Mouse (Mus musculus) skeletal muscle tissue, adult 2 months (tissue): ENCODE results near the gene Tanc1.

Experiments
- DNase-seq: peaks from one replicate; pipeline ENCODE4 v3.0.0-alpha.2; 2012; ENCODE audit warnings: low read depth, low spot score

The Tanc1 gene

DNA sequence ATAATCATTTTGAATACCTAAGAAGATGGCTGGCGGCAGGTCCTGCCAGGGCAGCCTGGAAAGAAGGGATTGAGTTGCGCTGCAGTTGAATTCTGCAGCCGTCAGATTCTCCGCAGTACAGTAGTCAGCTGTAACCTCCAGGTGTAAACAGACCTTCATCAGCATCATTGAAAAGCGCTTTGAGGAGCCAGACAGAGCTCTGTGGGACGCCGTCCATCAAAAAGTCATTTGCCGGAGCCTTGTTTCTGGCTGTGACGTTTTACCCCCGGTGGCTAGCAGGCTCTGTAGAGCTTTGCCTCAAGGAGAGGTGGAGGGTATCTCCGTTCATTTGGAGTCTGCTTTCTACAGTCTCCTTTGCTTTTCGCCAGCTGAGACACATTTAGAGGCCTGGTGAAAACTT, 36.6 kb downstream of the Tanc1 start:
- DNase-seq: no peak

- no peak for DNase-seq
Measured at GRCm38 (mm10) chr2:59651801-59652200, 40.0 kb downstream of the Tanc1 start.

- DNase-seq: no peak
Measured at GRCm38 (mm10) chr2:59652702-59653101, 40.9 kb downstream of the Tanc1 start.

- DNase-seq: no peak
Measured at GRCm38 (mm10) chr2:59653306-59654165, 41.7 kb downstream of the Tanc1 start.

- no peak for DNase-seq
Measured at GRCm38 (mm10) chr2:59655471-59655870, 43.6 kb downstream of the Tanc1 start.

GRCm38 (mm10) chr2:59656680-59657079, 44.8 kb downstream of the Tanc1 start:
- no peak for DNase-seq

DNA sequence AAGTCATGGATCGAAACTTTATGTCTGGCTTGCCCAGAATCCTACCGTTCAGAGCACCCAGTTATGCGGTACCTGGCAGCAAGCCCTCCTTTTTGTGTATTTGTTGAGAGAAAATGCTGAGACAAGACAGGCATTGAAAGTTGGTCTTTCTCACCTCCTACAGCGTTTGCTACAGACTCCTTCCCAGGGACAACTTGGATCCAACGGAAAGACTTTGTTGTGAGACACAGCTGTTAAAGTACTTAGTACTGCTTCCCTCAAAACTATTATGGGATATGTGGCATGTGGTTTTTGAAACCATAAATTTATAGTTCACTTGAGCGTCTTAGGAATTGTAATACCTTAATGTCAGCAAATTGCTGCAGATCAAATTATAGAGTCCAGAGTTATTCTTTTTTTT, 47.8 kb downstream of the Tanc1 start:
- no peak for DNase-seq

- DNase-seq: no peak
Measured at GRCm38 (mm10) chr2:59660891-59661805, 49.3 kb downstream of the Tanc1 start.

- no peak for DNase-seq
Measured at GRCm38 (mm10) chr2:59664803-59665567, 53.1 kb downstream of the Tanc1 start.

- DNase-seq: no peak
Measured at GRCm38 (mm10) chr2:59666533-59666932, 54.7 kb downstream of the Tanc1 start.

GRCm38 (mm10) chr2:59670087-59671060, 58.5 kb downstream of the Tanc1 start:
- peak; percentile 87 for DNase-seq

- DNase-seq: no peak
Measured at GRCm38 (mm10) chr2:59671671-59672070, 59.8 kb downstream of the Tanc1 start.

DNA sequence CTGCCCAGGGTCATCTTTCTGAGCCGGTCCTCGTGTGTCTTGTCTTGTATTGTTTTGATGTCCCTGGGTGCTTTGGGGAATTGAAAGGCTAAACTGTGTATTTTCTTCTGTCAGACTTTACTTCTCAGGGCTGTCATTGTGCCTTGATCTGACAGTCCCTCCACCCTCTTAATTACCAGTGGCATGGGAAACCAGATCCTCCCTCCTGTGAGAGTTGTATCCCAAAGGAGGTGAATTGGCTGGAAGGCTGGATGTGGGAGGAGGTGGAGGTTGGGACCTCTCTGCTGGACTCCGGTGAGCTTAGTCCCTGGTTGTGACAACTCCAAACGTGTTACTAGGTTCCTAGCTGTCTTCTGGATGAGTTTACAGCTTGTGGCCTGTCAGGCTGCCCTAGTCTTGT, 60.2 kb downstream of the Tanc1 start:
- DNase-seq: no peak

DNA sequence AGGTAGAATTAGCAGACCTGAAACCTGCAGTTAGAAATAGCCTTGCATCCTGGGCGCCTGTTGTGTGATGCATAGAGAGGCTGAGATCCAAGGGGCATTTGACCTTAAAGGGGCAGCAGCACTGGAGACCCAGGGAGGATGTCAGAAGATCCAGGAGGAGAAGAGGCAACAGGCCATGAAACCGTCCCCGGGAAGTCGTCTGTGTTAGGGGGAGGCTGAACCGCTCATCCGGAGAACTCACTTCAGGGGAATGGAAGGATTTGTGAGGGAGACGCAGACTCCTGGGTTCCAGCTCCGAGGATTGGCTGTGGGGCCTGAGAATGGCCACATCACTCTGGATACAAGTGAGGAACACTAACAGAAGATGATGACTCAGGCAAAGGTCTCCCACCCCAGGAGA, 60.8 kb downstream of the Tanc1 start:
- DNase-seq: no peak

- no peak for DNase-seq
Measured at GRCm38 (mm10) chr2:59673351-59673750, 61.5 kb downstream of the Tanc1 start.

DNA sequence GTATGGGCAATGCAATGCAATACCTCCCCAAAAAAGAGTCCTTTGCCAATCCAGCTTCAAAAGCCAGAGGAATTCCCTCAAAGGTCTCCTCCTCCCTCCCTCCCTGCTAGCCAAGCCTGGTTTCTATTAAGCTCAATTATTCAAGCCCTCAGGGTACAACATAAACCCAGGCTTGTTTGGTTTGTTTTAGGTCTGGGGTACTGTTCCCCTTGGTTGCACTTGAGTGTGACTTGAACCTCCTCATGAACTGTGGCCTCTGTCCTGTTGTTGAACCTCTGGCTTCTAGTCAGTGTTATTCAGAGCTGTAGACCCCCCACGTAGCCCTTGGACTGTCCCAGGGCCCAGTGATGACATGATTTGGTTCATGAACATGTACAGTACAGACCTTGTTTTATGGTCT, 62.0 kb downstream of the Tanc1 start:
- no peak for DNase-seq

DNA sequence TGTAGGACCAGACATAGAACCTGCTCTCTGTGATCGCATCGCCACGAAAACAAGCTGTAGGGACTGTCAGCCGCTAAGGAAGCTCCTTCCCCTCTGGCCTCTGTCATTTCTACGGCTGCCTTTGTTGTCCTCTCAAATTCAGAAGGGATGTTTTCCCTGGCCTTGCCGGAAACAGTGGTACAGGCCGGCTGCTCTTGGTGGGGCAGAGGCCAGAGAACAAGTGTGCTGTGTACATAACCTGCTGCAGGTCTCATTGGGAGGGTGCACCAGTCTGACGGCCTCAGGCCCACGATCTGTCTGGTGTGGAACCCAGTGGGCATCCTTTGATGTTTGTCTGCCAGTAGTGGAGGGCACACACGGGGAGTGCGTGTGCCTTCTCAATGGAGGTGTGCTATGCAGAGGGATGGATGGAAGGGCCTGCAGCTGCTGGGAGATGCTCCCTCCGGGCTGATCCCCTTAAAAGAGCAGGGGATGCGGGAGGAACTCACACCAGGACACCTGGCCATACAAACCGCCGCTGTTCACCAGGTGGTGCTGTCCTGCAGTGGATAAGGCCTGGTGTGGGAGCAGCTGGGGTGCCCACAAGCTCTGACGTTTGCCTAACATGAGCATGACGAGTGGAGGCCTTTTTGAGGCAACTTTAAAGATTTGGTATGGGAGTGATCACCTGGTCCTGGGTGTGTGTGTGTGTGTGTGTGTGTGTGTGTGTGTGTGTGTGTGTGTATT, 63.6 kb downstream of the Tanc1 start:
- DNase-seq: no peak

GRCm38 (mm10) chr2:59676041-59676440, 64.2 kb downstream of the Tanc1 start:
- no peak for DNase-seq

DNA sequence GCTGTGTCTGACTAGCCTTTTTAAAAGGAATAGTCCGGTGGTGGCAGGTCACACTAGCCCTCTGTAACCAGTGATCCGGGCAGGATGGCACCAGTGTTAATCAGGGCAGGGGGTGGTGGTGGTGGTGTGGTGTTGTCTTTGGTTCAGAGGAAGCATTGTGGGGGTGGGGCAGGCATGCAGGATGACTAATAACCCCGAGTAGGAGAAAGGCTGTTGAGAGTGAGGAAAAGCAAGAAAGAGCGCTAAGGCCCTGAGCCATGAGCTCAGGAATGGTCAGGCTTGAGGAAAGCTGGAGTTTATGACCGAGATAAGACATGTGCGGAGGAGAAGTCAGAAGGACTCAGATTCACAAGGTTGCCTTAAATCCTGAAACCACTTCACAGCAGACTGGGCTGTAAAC, 64.6 kb downstream of the Tanc1 start:
- no peak for DNase-seq

DNA sequence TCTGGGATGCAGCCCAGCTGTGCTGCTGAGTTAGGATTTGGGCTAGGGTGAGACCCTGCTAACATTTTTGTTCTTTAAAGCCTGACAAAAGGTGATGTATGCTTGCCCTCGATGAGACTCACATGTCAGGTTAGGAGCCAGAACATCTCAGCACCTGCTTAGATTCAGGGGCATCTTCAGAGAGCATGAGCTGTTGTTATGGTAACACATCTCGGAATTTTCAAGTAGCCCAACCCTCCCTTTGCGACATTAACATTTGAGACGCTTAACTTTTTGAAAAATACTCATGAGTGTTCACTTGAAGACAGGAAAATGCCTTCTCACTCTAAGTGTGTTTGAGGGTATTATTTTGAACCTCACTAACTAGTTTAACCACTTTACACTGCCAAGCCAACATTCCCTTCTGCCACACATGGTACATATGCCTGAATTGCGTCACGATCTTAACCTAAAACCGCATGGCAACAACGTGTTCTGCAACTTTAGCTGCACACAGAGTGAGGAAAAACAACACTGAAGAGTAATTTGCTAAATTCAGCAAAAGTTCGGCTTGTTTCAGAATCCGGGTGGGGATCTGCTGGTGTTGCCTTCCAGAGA, 67.7 kb downstream of the Tanc1 start:
- no peak for DNase-seq
